Mouse (Mus musculus): Measurements from ENCODE around the gene Tanc2.

GRCm38 (mm10) chr11:105911592-105912375, 322.0 kb downstream of the Tanc2 start:
- TF ChIP-seq CTCF (IDR thresholded peaks at IDR 0.05; ENCODE audit: insufficient read depth, low read depth, low read length): no peak
- TF ChIP-seq POLR2A (IDR thresholded peaks at IDR 0.05; ENCODE audit: insufficient read depth, low read depth, low read length): no peak

Measured in olfactory bulb, adult 2 months (tissue).